Mouse (Mus musculus): ENCODE measurements around the gene Chd2.

DNA sequence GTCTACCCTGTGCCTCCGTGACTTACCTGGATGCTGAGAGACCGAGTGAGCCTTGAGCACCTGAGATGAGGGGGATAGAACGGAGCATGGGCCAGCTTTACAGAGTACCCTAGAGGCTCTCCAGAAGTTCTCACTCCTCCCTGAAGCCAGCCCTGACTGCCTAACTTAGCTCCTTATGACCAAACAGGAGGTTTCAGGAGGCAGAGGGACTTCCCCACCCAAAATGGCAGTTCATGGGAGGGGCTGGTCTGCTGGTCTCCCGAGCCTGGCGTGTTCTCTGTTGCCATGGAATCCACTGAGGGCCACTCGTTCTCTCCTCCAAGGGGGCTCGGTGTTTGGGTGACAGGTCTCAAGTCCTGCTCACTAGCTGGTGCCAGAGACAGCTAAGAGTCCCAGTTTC lies 130.1 kb downstream of the Chd2 start:
- TF ChIP-seq POLR2A (IDR thresholded peaks at IDR 0.05; ENCODE audit: borderline replicate concordance, low read depth, low read length): no peak
- no peak for TF ChIP-seq CTCF (IDR thresholded peaks at IDR 0.05; ENCODE audit: low read depth, low read length)

All from bone marrow macrophage, adult 2 months (primary cell).